Mouse (Mus musculus) ES-E14 (cell line): ENCODE measurements at regions not wholly inside any gene's neighbourhood (a gene's known extent, or its start where the extent isn't known, plus 50 kb on each side); places are given as distances from the start of the nearest gene placed in this dataset.

Experiments
- DNase-seq: peaks from one replicate; pipeline ENCODE4 v3.0.0-alpha.2; 2013; ENCODE audit warnings: low read depth, low spot score
- H3K27ac ChIP-seq: 2 replicates; pipeline ENCODE4 v1.5.1; 2012; ENCODE audit warnings: low read depth, mild to moderate bottlenecking, low read length, moderate library complexity, mixed read lengths; ENCODE audit not compliant: poor library complexity, insufficient read depth, severe bottlenecking
- H3K36me3 ChIP-seq: 2 replicates; pipeline ENCODE4 v1.6.1; 2012; ENCODE audit warnings: mild to moderate bottlenecking, low read length, moderate library complexity, mixed read lengths; ENCODE audit not compliant: control insufficient read depth, poor library complexity, insufficient read depth, severe bottlenecking
- H3K4me1 ChIP-seq, 2 experiments: fragments of 150-350 bp in 1 of 2; sonication (generic) in 1 of 2; 2 replicates each; pipeline ENCODE4 v1.6.1; 2012; ENCODE audit warnings: low read length in 2 of 2, mild to moderate bottlenecking in 1 of 2, mixed read lengths in 1 of 2; ENCODE audit not compliant: control insufficient read depth in 2 of 2, insufficient read depth in 2 of 2, poor library complexity in 1 of 2
- H3K4me3 ChIP-seq, 2 experiments: fragments of 150-350 bp in 1 of 2; sonication (generic) in 1 of 2; 2 replicates each; pipeline ENCODE4 v1.5.1; 2012; ENCODE audit warnings: low read length in 2 of 2, low read depth in 1 of 2, mild to moderate bottlenecking in 1 of 2, mixed read lengths in 1 of 2; ENCODE audit not compliant: insufficient read depth in 1 of 2, poor library complexity in 1 of 2, severe bottlenecking in 1 of 2
- H3K9ac ChIP-seq: 2 replicates; pipeline ENCODE4 v1.6.1; 2012; ENCODE audit warnings: low read depth, mild to moderate bottlenecking, low read length, mixed read lengths; ENCODE audit not compliant: poor library complexity, insufficient read depth, severe bottlenecking
- H3K9me3 ChIP-seq: fragments of 150-350 bp; sonication (generic); 2 replicates; pipeline ENCODE4 v1.6.1; 2012; ENCODE audit warnings: low read depth, mild to moderate bottlenecking, low read length; ENCODE audit not compliant: control insufficient read depth, insufficient read depth
- CHD2 ChIP-seq: IDR thresholded peaks from 2 replicates; pipeline ENCODE4 v1.6.1; 2014; ENCODE audit warnings: mild to moderate bottlenecking, low read depth, low read length, inconsistent platforms
- HCFC1 ChIP-seq: IDR thresholded peaks from 2 replicates; pipeline ENCODE4 v1.6.1; 2012; ENCODE audit warnings: low read length, inconsistent platforms, borderline replicate concordance; ENCODE audit not compliant: insufficient read depth
- MAFK ChIP-seq: IDR thresholded peaks from 2 replicates; pipeline ENCODE4 v1.6.1; 2014; ENCODE audit warnings: mild to moderate bottlenecking, low read depth, low read length, inconsistent platforms; ENCODE audit not compliant: insufficient read depth
- ZC3H11A ChIP-seq: IDR thresholded peaks from 2 replicates; pipeline ENCODE4 v1.6.1; 2012; ENCODE audit warnings: low read depth, mild to moderate bottlenecking, inconsistent platforms, low read length, borderline replicate concordance
- ZNF384 ChIP-seq: IDR thresholded peaks from 2 replicates; pipeline ENCODE4 v1.6.1; 2012; ENCODE audit warnings: low read depth, low read length, inconsistent platforms
- in situ Hi-C, 2 experiments: fragments of 600-800 bp; cut with MboI; formaldehyde crosslinking; loops; one replicate each; pipeline ENCODE4 v1.15.1; 2025; ENCODE audit warnings: low sequenced_read_pairs in 2 of 2, inconsistent platforms in 1 of 2; ENCODE audit not compliant: unreplicated experiment in 2 of 2

DNA sequence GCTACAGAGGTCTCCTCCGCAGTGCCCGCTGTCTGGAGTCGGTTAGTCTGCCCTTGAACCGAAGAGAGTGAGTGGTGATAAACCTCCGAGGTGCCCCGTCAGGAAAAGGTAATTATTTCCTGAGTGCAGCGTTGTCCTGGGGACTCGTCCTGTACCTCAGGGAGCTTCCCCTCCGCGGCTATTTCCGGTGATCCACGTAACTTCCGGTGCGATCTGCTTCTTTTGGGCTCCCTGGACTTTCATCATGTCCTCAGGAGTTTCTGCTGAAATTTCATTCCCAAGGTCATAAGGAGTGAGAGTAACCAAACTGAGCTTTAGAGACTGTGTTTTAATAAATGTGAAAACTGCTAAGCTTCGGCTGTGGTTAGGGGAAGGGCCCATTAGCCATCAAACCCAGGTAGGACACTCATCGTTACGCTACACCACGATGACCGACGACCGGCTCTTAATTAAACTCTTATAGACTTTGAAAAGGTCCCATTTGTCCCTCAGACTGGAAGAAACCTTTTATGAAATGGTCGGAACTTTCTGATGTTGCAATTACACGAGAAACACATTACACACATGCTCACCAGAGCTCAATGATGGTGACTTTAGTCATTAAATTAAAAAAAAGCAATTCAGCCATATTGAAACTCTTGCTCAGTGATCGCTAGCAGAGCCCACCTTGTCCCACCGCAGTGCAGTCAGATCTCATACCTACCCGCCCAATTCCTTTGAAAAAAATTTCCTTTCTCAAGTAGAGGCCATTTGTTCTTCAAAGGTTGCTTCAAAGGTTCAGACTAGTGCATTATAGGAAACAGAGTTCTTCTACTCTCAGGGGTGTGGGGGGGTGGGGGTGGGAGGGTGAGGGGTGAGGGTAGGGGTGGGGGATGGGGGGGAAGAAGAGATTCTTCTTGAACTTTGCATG is 106.5 kb upstream of the Rap1b start:
- TF ChIP-seq ZC3H11A (no peak), ZNF384 (0 out of 2 replicates have a peak, but pooled peaks have one; percentile 25)
- Histone ChIP-seq H3K4me1 (peaks cover 17 to 25% of the 10 kb centered on the region in 2 experiments), H3K9me3 (no peaks in the 10 kb centered on the region), H3K36me3 (no peaks in the 10 kb centered on the region), H3K9ac (peak overlapping the region; percentile 75), H3K4me3 (peak overlapping the region; percentile 37 to 44), H3K27ac (peak overlapping the region; percentile 98)
- DNase-seq, result peak; percentile 63
- in situ Hi-C loops, result no loop called here

DNA sequence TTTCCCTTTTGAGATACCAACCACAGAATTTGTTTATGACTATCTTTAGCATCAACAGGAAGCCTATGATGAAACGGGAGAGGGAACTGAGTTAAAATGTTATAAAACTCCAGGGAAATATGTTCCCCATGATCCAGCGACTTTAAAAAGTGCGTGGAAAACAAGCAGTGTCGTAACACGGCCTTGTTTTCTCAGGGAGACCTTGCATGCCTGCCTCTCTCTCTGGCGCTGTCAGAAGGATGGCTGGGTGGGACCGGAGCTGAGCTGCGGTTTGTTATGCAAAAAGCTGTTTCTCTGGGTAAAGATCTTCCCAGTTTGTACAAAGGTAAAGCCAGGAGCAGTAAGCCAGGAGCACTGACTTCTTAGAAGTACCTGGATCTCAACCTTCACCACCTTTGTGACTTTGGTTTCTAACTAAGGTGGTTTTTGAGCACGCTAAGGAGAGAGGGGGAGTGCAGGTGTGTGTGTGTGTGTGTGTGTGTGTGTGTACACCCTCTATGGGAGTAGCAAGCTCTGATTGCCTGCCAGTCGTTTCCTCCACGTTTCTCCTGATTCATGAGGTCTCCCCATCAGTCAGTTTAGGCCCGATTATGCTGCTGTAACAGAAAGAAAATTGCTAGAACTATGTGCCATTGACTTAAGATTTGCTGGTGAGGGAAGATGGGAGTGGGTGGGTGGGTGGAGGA is 107.3 kb upstream of the Rap1b start:
- in situ Hi-C loops, result no loop called here

GRCm38 (mm10) chr10:117956174-117956950 is 110.5 kb upstream of the Rap1b start:
- Histone ChIP-seq H3K4me3 (no peak overlapping the region), H3K9ac (no peak overlapping the region), H3K27ac (no peak overlapping the region), H3K9me3 (no peaks in the 10 kb centered on the region), H3K36me3 (no peaks in the 10 kb centered on the region), H3K4me1 (peaks cover 15 to 23% of the 10 kb centered on the region in 2 experiments)
- in situ Hi-C loops, result no loop called here
- DNase-seq, result peak; percentile 35
- TF ChIP-seq MAFK, result no peak
- no peak for TF ChIP-seq ZC3H11A
- no peak for TF ChIP-seq HCFC1
- no peak for TF ChIP-seq CHD2
- no peak for TF ChIP-seq ZNF384

More for the DNA sequence above, 107.3 kb upstream of the Rap1b start:
- Histone ChIP-seq H3K27ac (peak overlapping the region; percentile 98), H3K9me3 (no peaks in the 10 kb centered on the region), H3K4me3 (peak overlapping the region; percentile 18 to 31), H3K4me1 (peaks cover 15 to 25% of the 10 kb centered on the region in 2 experiments), H3K9ac (peak overlapping the region; percentile 57), H3K36me3 (no peaks in the 10 kb centered on the region)
- TF ChIP-seq MAFK (no peak), ZNF384 (0 out of 2 replicates have a peak, but pooled peaks have one; percentile 3), HCFC1 (no peak), CHD2 (0 out of 2 replicates have a peak, but pooled peaks have one; percentile 14)
- peak; percentile 78 for DNase-seq

GRCm38 (mm10) chr10:117974706-117975105 is 128.9 kb upstream of the Rap1b start:
- no peak overlapping the region for H3K4me3 ChIP-seq
- no peaks in the 10 kb centered on the region for H3K4me1 ChIP-seq
- H3K36me3 ChIP-seq, result no peaks in the 10 kb centered on the region
- H3K27ac ChIP-seq, result no peak overlapping the region
- DNase-seq, result no peak
- TF ChIP-seq ZC3H11A, result no peak
- TF ChIP-seq ZNF384, result no peak
- TF ChIP-seq CHD2, result no peak
- no peak for TF ChIP-seq HCFC1
- no peak for TF ChIP-seq MAFK
- no peaks in the 10 kb centered on the region for H3K9me3 ChIP-seq
- in situ Hi-C loops, result no loop called here
- H3K9ac ChIP-seq, result no peak overlapping the region
